Mouse (Mus musculus) lung, adult 2 months (tissue): ENCODE results near the gene Trpv5.

Source experiments
- CTCF ChIP-seq: fragments of 200-500 bp; IDR thresholded peaks from 2 replicates; pipeline ENCODE4 v1.5.1; 2011; ENCODE audit warnings: mild to moderate bottlenecking, low read length, control low read depth; ENCODE audit not compliant: insufficient read depth
- POLR2A ChIP-seq: fragments of 200-500 bp; IDR thresholded peaks from 2 replicates; pipeline ENCODE4 v1.6.1; 2011; ENCODE audit warnings: low read depth, mild to moderate bottlenecking, control low read depth, low read length, borderline replicate concordance; ENCODE audit errors: extremely low read depth

DNA sequence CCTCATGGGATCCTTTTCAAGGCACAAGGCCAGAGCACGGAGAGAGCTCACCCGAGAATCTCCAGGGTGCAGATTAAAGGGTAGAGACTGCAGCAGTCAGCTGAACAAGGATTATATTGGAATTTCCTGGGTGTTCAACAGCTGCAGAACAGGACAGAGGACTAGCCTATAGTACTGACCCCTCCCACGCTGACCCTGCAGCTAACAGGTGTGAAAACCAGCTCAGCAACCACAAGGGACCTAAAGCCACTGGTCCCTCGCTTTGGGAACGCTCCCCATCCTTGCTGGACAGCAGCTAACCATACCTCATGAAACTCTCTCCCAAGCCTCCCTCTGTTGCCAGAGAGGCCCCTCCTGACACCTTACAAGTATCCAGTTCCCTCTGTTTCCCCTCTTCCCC is 72.9 kb downstream of the Trpv5 start:
- TF ChIP-seq CTCF (no peak), POLR2A (no peak)
